Mouse (Mus musculus): Measurements from ENCODE around the gene Amacr. TPM values are rescaled to one million over a fixed set of nuclear protein-coding genes. Genes with fewer than 3 reads are reported as not detected.

The Amacr gene
- not detected in 2 replicates for polyA plus RNA-seq (2012; ENCODE audit: insufficient read depth, insufficient read length, low replicate concordance, missing spikeins)

GRCm38 (mm10) chr15:10981377-10982063, at the start of gene Amacr:
Gene Amacr (plus strand): TSS chr15:10981756.
- peak within 1 kb of the TSS; percentile 88 for H3K27ac ChIP-seq (ENCODE audit: insufficient read depth, low read depth, low read length)
- H3K4me1 ChIP-seq (ENCODE audit: control insufficient read depth, insufficient read depth, low read length), result peaks cover 7% of the 10 kb centered on the region
- TF ChIP-seq CTCF (IDR thresholded peaks at IDR 0.05; ENCODE audit: insufficient read depth, low read depth, low read length) (0 out of 2 replicates have a peak, but pooled peaks have one; percentile 33), POLR2A (IDR thresholded peaks at IDR 0.05; ENCODE audit: insufficient read depth, low read depth, low read length) (peak; percentile 81)
- under 1% methylated on average over 52 of the region's 52 CpGs for WGBS
- peak within 1 kb of the TSS; percentile 74 for H3K4me3 ChIP-seq (ENCODE audit: insufficient read depth, low read depth, low read length)

- TF ChIP-seq CTCF (IDR thresholded peaks at IDR 0.05; ENCODE audit: insufficient read depth, low read depth, low read length) (no peak), POLR2A (IDR thresholded peaks at IDR 0.05; ENCODE audit: insufficient read depth, low read depth, low read length) (no peak)
- 71% methylated on average over 1 of the region's 1 CpGs for WGBS
Observed at GRCm38 (mm10) chr15:10933930-10934329, 47.6 kb upstream of the Amacr start.

GRCm38 (mm10) chr15:10940148-10941108, 41.1 kb upstream of the Amacr start:
- Histone ChIP-seq H3K4me1 (ENCODE audit: control insufficient read depth, insufficient read depth, low read length) (no peaks in the 10 kb centered on the region), H3K4me3 (ENCODE audit: insufficient read depth, low read depth, low read length) (no peak overlapping the region), H3K27ac (ENCODE audit: insufficient read depth, low read depth, low read length) (no peak overlapping the region)
- TF ChIP-seq POLR2A (IDR thresholded peaks at IDR 0.05; ENCODE audit: insufficient read depth, low read depth, low read length), result no peak
- no peak for TF ChIP-seq CTCF (IDR thresholded peaks at IDR 0.05; ENCODE audit: insufficient read depth, low read depth, low read length)
- WGBS, result 81% methylated on average over 15 of the region's 15 CpGs

More at GRCm38 (mm10) chr15:10933930-10934329, 47.6 kb upstream of the Amacr start:
- no peak overlapping the region for H3K27ac ChIP-seq (ENCODE audit: insufficient read depth, low read depth, low read length)
- H3K4me1 ChIP-seq (ENCODE audit: control insufficient read depth, insufficient read depth, low read length), result no peaks in the 10 kb centered on the region
- H3K4me3 ChIP-seq (ENCODE audit: insufficient read depth, low read depth, low read length), result no peak overlapping the region

- TF ChIP-seq POLR2A (IDR thresholded peaks at IDR 0.05; ENCODE audit: insufficient read depth, low read depth, low read length) (no peak), CTCF (IDR thresholded peaks at IDR 0.05; ENCODE audit: insufficient read depth, low read depth, low read length) (no peak)
- WGBS, result 80% methylated on average over 6 of the region's 6 CpGs
- Histone ChIP-seq H3K4me3 (ENCODE audit: insufficient read depth, low read depth, low read length) (no peak overlapping the region), H3K27ac (ENCODE audit: insufficient read depth, low read depth, low read length) (no peak overlapping the region), H3K4me1 (ENCODE audit: control insufficient read depth, insufficient read depth, low read length) (no peaks in the 10 kb centered on the region)
Observed at GRCm38 (mm10) chr15:10941901-10942300, 39.7 kb upstream of the Amacr start.

GRCm38 (mm10) chr15:10947852-10948251, 33.7 kb upstream of the Amacr start:
- Histone ChIP-seq H3K27ac (ENCODE audit: insufficient read depth, low read depth, low read length) (no peak overlapping the region), H3K4me3 (ENCODE audit: insufficient read depth, low read depth, low read length) (no peak overlapping the region), H3K4me1 (ENCODE audit: control insufficient read depth, insufficient read depth, low read length) (no peaks in the 10 kb centered on the region)
- 53% methylated on average over 1 of the region's 1 CpGs for WGBS
- TF ChIP-seq POLR2A (IDR thresholded peaks at IDR 0.05; ENCODE audit: insufficient read depth, low read depth, low read length) (no peak), CTCF (IDR thresholded peaks at IDR 0.05; ENCODE audit: insufficient read depth, low read depth, low read length) (no peak)

- TF ChIP-seq POLR2A (IDR thresholded peaks at IDR 0.05; ENCODE audit: insufficient read depth, low read depth, low read length) (no peak), CTCF (IDR thresholded peaks at IDR 0.05; ENCODE audit: insufficient read depth, low read depth, low read length) (no peak)
- no peak within 1 kb of the TSS for H3K4me3 ChIP-seq (ENCODE audit: insufficient read depth, low read depth, low read length)
- no peak within 1 kb of the TSS for H3K27ac ChIP-seq (ENCODE audit: insufficient read depth, low read depth, low read length)
- no peaks in the 10 kb centered on the region for H3K4me1 ChIP-seq (ENCODE audit: control insufficient read depth, insufficient read depth, low read length)
- 68% methylated on average over 23 of the region's 23 CpGs for WGBS
Observed at GRCm38 (mm10) chr15:10951951-10952759, 29.4 kb upstream of the Amacr start, which contains the start of gene C1qtnf3. Gene C1qtnf3 (plus strand): TSS chr15:10952332.

GRCm38 (mm10) chr15:10952760-10953305, 28.7 kb upstream of the Amacr start:
- no peaks in the 10 kb centered on the region for H3K4me1 ChIP-seq (ENCODE audit: control insufficient read depth, insufficient read depth, low read length)
- no peak overlapping the region for H3K4me3 ChIP-seq (ENCODE audit: insufficient read depth, low read depth, low read length)
- WGBS, result 57% methylated on average over 4 of the region's 4 CpGs
- H3K27ac ChIP-seq (ENCODE audit: insufficient read depth, low read depth, low read length), result no peak overlapping the region
- TF ChIP-seq CTCF (IDR thresholded peaks at IDR 0.05; ENCODE audit: insufficient read depth, low read depth, low read length) (no peak), POLR2A (IDR thresholded peaks at IDR 0.05; ENCODE audit: insufficient read depth, low read depth, low read length) (no peak)

GRCm38 (mm10) chr15:10953465-10953864, 28.1 kb upstream of the Amacr start:
- TF ChIP-seq POLR2A (IDR thresholded peaks at IDR 0.05; ENCODE audit: insufficient read depth, low read depth, low read length) (no peak), CTCF (IDR thresholded peaks at IDR 0.05; ENCODE audit: insufficient read depth, low read depth, low read length) (no peak)
- WGBS, result 60% methylated on average over 1 of the region's 1 CpGs
- Histone ChIP-seq H3K27ac (ENCODE audit: insufficient read depth, low read depth, low read length) (no peak overlapping the region), H3K4me3 (ENCODE audit: insufficient read depth, low read depth, low read length) (no peak overlapping the region), H3K4me1 (ENCODE audit: control insufficient read depth, insufficient read depth, low read length) (no peaks in the 10 kb centered on the region)

All from olfactory bulb, adult 2 months (tissue).